Mouse (Mus musculus) forebrain, embryonic 14.5 days (tissue): ENCODE measurements at regions not wholly inside any gene's neighbourhood (a gene's known extent, or its start where the extent isn't known, plus 50 kb on each side); places are given as distances from the start of the nearest gene placed in this dataset.

ENCODE experiments used
- ATAC-seq: fragments of 200-750 bp; cut with Nextera tagmentation; 2 replicates; pipeline ENCODE4 v1.8.0; 2017; ENCODE audit warnings: mild to moderate bottlenecking, moderate library complexity
- DNase-seq: peaks from one replicate; pipeline ENCODE4 v3.0.0-alpha.2; 2015; ENCODE audit warnings: low spot score
- H3K27ac ChIP-seq: fragments of 300-500 bp; sonication (generic); 2 replicates; pipeline ENCODE4 v1.5.1; 2014; ENCODE audit warnings: low read depth, mild to moderate bottlenecking, control low read depth, low read length, moderate library complexity
- H3K27me3 ChIP-seq: fragments of 300-500 bp; sonication (generic); replicated peaks from 2 replicates; pipeline ENCODE4 v1.6.1; 2014; ENCODE audit warnings: low read length, control low read depth, mixed read lengths; ENCODE audit not compliant: control insufficient read depth, insufficient read depth
- H3K36me3 ChIP-seq: fragments of 300-500 bp; sonication (generic); 2 replicates; pipeline ENCODE4 v1.6.1; 2014; ENCODE audit warnings: low read length, control low read depth; ENCODE audit not compliant: control insufficient read depth, insufficient read depth
- H3K4me1 ChIP-seq: fragments of 300-500 bp; sonication (generic); 2 replicates; pipeline ENCODE4 v1.6.1; 2014; ENCODE audit warnings: antibody characterized with exemption, low read length, control low read depth; ENCODE audit not compliant: control insufficient read depth, insufficient read depth
- H3K4me2 ChIP-seq: fragments of 300-500 bp; sonication (generic); 2 replicates; pipeline ENCODE4 v1.6.1; 2014; ENCODE audit warnings: mild to moderate bottlenecking, control low read depth, low read length
- H3K4me3 ChIP-seq: fragments of 300-500 bp; sonication (generic); 2 replicates; pipeline ENCODE4 v1.5.1; 2014; ENCODE audit warnings: low read depth, low read length, control low read depth
- H3K9ac ChIP-seq: fragments of 300-500 bp; sonication (generic); 2 replicates; pipeline ENCODE4 v1.6.1; 2014; ENCODE audit warnings: mild to moderate bottlenecking, low read length, control low read depth, moderate library complexity
- H3K9me3 ChIP-seq: fragments of 300-500 bp; sonication (generic); replicated peaks from 2 replicates; pipeline ENCODE4 v1.6.1; 2016; ENCODE audit warnings: low read length, control low read depth, mixed read lengths; ENCODE audit not compliant: control insufficient read depth
- WGBS: fragments of 180-500 bp; shearing (Covaris S2); extraction: QIAGEN DNeasy Blood & Tissue Kit; methylation state at CpG from one replicate; pipeline ENCODE4 v1.1.7; 2014; 5-methylcytosine and 5-hydroxymethylcytosine counted together

DNA sequence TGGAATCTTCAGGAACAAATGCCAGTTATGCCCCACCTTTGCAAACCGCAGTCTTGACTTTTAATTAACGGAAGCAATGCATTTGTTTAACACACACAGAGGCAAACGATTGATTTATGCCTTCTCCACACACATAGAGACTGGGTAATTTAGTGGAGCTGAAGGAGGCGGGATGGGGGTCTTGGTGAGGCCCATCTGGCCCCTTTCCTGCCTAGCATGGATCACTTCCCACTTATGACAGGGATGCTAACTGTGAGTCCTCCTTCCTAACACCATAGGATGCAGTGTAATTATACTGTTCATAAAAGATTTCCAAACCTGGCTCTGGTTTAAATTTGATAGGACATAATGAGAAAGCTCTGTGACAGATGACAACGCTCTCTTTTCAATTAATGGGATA is 101.1 kb upstream of the Map1b start:
- DNase-seq (peak; percentile 17), ATAC-seq (no peak)
- no peak overlapping the region for H3K4me3 ChIP-seq
- H3K9me3 ChIP-seq = no peaks in the 10 kb centered on the region
- H3K4me1 ChIP-seq = no peaks in the 10 kb centered on the region
- H3K9ac ChIP-seq = no peak overlapping the region
- no peaks in the 10 kb centered on the region for H3K36me3 ChIP-seq
- H3K4me2 ChIP-seq = no peak overlapping the region
- H3K27me3 ChIP-seq = no peaks in the 10 kb centered on the region
- no peak overlapping the region for H3K27ac ChIP-seq
- 74% methylated on average over 5 of the region's 5 CpGs for WGBS

DNA sequence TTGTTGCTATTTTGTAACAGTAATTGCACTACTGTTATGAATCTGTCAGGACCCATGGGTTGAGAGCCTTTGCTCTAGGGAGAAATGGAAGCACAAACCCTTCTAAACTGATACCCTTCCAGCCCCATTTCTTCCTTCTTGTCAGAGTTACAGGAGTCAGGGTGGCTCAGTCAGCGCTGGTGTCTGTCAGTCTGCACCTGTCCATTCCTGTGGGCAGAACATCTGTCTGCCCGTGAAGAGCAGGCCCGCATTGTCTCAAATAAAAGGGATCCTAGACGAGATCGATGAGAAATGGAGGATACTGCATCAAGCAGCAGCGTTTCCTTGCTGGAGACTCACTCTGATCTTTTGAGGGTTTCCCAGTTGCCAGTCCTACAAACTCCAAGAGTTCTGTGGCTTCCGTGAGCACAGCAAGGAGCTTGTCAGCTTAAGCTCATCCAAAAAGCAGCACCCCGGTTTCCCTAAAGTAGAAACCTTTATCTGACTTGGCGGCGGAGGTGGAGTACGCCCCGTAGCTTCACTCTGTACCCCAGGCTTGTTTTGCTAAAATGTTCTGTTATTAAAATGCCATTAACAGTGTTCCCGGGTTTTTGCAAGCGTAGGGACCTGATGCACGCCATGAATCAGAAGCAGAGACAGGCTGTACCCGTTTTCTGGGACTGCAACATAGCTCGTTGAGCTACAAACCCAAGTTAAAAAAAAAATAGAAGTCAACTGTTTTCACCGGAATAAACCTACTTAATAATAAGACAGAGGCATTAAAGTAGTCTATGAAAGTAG is 95.6 kb upstream of the Map1b start:
- Histone ChIP-seq H3K27me3 (no peaks in the 10 kb centered on the region), H3K27ac (no peak overlapping the region), H3K36me3 (no peaks in the 10 kb centered on the region), H3K4me3 (no peak overlapping the region), H3K9ac (no peak overlapping the region), H3K4me2 (no peak overlapping the region), H3K4me1 (peaks cover 7% of the 10 kb centered on the region), H3K9me3 (no peaks in the 10 kb centered on the region)
- 75% methylated on average over 18 of the region's 18 CpGs for WGBS
- DNase-seq = no peak
- no peak for ATAC-seq

DNA sequence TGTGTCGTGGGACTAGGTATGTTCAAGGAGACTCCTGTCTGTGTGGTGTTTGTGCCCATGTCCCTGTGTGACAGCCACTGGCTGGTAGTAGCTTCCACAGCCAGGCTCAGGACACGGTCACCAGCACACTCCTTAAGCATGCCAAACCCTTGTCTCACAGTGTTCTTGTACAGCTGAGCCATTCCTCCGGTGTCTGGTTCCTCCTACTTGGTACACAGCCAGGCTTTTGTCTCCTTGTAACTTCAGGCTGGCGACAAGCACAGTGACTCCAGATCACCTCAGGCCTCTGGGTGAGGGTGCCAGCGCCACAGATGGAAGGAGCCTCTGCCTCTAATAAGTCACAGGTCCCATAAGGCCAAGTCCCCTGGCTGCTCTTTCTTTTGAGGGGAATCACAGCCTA is 94.2 kb upstream of the Map1b start:
- Histone ChIP-seq H3K9me3 (no peaks in the 10 kb centered on the region), H3K4me3 (no peak overlapping the region), H3K27me3 (no peaks in the 10 kb centered on the region), H3K4me1 (peaks cover 7% of the 10 kb centered on the region), H3K9ac (no peak overlapping the region), H3K27ac (no peak overlapping the region), H3K36me3 (no peaks in the 10 kb centered on the region), H3K4me2 (no peak overlapping the region)
- 54% methylated on average over 5 of the region's 5 CpGs for WGBS
- DNase-seq (no peak), ATAC-seq (no peak)

DNA sequence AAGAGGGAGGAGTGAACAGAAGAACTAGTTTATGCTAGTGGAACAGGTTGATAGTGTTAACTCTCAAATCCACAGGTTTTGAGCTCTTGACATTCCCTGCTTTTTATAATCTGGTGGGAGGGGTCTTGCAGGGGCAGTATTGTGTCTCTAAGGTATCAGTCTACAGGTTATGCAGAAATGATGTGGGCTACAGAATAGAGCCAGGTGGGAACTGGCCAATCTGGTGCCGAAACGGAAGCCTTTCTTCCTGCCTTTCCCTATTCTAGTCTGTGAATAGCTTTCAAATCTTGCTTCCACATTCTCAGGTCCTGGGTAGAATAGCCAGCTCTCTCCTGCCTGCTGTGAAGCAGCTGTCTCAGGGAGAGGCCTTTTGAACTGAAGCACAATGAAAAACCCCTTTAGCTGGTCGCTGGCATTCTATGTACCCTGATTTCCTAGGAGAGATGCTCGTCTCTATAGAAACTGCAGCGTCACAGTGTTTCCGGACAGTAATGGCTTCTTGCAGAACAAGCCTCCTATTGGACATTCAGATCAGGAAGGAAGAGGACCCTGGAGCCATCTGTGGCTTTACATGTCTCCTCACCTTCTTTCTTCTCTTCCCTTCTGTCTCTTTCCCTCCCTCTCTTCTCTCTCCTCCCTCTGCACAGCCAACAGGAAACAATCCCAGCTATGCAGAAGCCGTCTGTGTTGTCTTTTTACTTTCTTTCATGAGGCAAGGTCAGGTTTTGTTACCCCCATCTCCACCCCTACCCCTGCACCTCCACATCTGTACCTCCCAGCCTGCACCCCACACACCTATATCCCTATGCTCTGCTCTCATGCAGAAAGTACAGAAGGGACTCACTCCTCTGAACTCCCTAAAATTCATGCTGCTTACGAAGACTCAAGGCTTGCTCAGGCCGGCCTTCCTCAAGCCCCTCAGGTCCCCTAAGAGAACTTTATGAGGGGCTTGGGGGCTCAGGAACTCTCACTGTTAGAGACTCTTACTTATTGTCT is 93.1 kb upstream of the Map1b start:
- peak; percentile 79 for ATAC-seq
- Histone ChIP-seq H3K4me3 (no peak overlapping the region), H3K27ac (peak overlapping the region; percentile 31; the same call in 1 of the 2 replicates), H3K4me1 (peaks cover 7% of the 10 kb centered on the region), H3K9me3 (no peaks in the 10 kb centered on the region), H3K36me3 (no peaks in the 10 kb centered on the region), H3K4me2 (no peak overlapping the region), H3K27me3 (no peaks in the 10 kb centered on the region), H3K9ac (no peak overlapping the region; the same call in 1 of the 2 replicates)
- peak; percentile 61 for DNase-seq
- WGBS = 16% methylated on average over 9 of the region's 9 CpGs

DNA sequence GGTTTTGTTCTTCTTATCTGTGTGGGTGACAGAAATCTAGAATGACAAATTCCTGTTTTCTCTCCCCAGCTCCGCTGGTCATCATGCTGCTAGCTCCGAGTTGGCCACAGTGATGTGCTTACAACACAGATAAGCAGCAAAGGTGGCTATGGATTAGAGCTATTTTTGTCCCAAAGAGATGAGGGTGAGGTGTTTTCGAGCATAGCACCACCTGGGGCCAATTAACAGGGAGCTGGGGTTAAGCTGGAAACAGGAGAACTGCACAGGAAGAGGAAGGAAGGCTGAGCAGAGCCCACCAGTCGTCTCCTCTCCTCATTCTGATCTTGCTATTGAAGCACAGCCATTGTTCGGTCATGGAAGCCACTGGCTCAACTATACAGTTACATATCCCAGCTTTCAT is 92.3 kb upstream of the Map1b start:
- Histone ChIP-seq H3K9me3 (no peaks in the 10 kb centered on the region), H3K4me2 (no peak overlapping the region), H3K36me3 (no peaks in the 10 kb centered on the region), H3K27ac (no peak overlapping the region), H3K9ac (no peak overlapping the region), H3K4me1 (peaks cover 7% of the 10 kb centered on the region), H3K4me3 (no peak overlapping the region), H3K27me3 (no peaks in the 10 kb centered on the region)
- DNase-seq (no peak), ATAC-seq (no peak)
- 37% methylated on average over 5 of the region's 5 CpGs for WGBS

DNA sequence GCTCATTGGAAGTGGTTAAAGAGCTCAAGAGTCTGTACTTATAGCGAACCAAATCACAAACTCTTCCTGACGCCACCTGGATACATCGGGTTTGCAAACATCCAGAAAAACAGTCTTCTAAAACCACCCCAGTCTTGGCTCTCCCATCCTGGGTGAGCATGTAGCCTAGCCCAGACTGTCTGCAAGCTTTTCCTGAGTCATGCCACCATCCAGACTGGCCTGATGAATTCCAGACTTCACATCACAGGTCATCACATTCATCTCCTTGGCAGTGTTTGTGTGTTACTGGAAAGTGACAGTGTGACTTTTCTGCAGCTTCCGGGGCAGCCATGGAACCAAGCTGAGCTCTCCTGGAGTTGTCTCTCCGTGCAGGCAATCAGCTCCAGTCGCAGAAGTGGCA is 90.9 kb upstream of the Map1b start:
- 94% methylated on average over 6 of the region's 6 CpGs for WGBS
- H3K27ac ChIP-seq = no peak overlapping the region
- DNase-seq (no peak), ATAC-seq (no peak)
- H3K9me3 ChIP-seq = no peaks in the 10 kb centered on the region
- H3K36me3 ChIP-seq = no peaks in the 10 kb centered on the region
- no peaks in the 10 kb centered on the region for H3K27me3 ChIP-seq
- H3K4me2 ChIP-seq = no peak overlapping the region
- no peak overlapping the region for H3K4me3 ChIP-seq
- H3K4me1 ChIP-seq = peaks cover 7% of the 10 kb centered on the region
- no peak overlapping the region for H3K9ac ChIP-seq

DNA sequence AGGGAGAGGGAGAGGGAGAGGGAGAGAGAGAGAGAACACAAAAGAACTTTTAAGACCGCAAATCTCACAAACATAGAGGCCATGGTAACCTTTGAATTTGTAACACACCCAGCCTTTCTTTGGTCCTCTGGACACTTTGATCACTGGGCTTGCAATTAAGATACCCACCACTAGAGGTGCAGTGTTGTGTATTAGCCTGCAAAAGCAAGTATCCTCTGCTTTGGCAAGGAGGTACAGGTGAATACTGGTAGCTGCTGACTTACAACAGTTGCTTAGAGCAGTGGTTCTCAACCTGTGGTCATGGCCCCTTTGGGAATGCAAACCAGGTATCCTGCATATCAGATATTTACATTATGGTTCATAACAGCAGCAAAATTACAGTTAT is 90.3 kb upstream of the Map1b start:
- 31% methylated on average over 1 of the region's 1 CpGs for WGBS
- no peaks in the 10 kb centered on the region for H3K9me3 ChIP-seq
- no peak for ATAC-seq
- H3K4me1 ChIP-seq = peaks cover 7% of the 10 kb centered on the region
- no peak for DNase-seq
- H3K27me3 ChIP-seq = no peaks in the 10 kb centered on the region
- H3K9ac ChIP-seq = no peak overlapping the region
- H3K4me3 ChIP-seq = no peak overlapping the region
- no peaks in the 10 kb centered on the region for H3K36me3 ChIP-seq
- H3K4me2 ChIP-seq = no peak overlapping the region
- H3K27ac ChIP-seq = no peak overlapping the region

DNA sequence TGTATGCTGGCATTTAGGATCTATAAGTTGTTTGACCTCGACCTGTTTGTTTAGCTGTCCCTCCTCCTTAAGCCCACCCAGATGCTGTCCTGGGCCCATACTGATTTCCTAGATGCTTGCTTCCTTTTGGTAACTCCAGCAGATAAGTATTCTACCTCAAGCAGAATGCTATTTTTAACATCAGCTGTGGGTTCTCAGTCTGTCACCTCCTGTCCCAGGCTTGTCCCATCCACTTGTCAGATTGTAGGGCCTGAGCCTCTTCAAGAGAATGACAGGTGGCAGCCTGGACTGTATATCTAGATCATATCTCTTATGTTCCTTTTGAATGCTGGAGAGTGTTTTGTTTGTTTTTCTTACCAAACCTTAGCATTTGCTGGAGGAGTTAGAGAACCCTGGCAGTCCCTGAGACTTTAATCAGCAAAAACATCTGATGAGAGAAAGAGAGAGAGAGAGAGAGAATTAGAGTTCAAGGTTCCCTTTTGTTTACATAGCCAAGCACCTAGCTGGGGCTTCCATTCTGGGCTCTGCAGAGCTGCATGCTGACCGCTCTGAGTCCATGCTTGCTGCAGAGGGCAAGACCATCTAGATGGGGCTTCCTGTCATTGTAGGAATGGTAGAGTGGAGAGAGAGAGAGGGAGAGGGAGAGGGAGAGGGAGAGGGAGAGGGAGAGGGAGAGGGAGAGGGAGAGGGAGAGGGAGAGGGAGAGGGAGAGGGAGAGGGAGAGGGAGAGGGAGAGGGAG is 89.7 kb upstream of the Map1b start:
- Histone ChIP-seq H3K4me2 (no peak overlapping the region), H3K27ac (no peak overlapping the region), H3K4me1 (peaks cover 7% of the 10 kb centered on the region), H3K9me3 (no peaks in the 10 kb centered on the region), H3K4me3 (no peak overlapping the region), H3K9ac (no peak overlapping the region), H3K27me3 (no peaks in the 10 kb centered on the region), H3K36me3 (no peaks in the 10 kb centered on the region)
- ATAC-seq = no peak
- DNase-seq = no peak
- 76% methylated on average over 2 of the region's 2 CpGs for WGBS
